Mouse (Mus musculus) neutrophil, adult 5-6 weeks (primary cell): Measurements from ENCODE around the gene Morn4. TPM values are rescaled to one million over a fixed set of nuclear protein-coding genes. Genes with fewer than 3 reads are reported as not detected.

ENCODE experiments used
- ATAC-seq: fragments of 151-379, 151-347 bp; 2 replicates; pipeline ENCODE4 v1.8.0; 2017; ENCODE audit warnings: mild to moderate bottlenecking, moderate TSS enrichment; ENCODE audit not compliant: insufficient number of reproducible peaks, poor library complexity, low FRiP score, severe bottlenecking; ENCODE audit errors: extremely low read depth
- total RNA-seq: library from RNA; stranded (forward); fragments of 200-1000 nt; gene quantifications from 2 replicates; pipeline ENCODE4 v1.2.3, GENCODE M21; 2017

Morn4 gene
- total RNA-seq, result not detected in 2 replicates

- no peak for ATAC-seq
Observed at GRCm38 (mm10) chr19:42086166-42086565, at the start of gene Morn4. Gene Morn4 (minus strand): TSS chr19:42086357.

- no peak for ATAC-seq
Observed at GRCm38 (mm10) chr19:42135070-42135469, 48.9 kb upstream of the Morn4 start.

GRCm38 (mm10) chr19:42131101-42131500, 44.9 kb upstream of the Morn4 start:
- ATAC-seq, result no peak

- ATAC-seq, result no peak
Observed at GRCm38 (mm10) chr19:42130294-42130606, 44.1 kb upstream of the Morn4 start.

GRCm38 (mm10) chr19:42129509-42130293, 43.5 kb upstream of the Morn4 start:
- ATAC-seq, result peak; percentile 24; the same call in 1 of the 2 replicates

- ATAC-seq, result peak; percentile 75
Observed at GRCm38 (mm10) chr19:42128787-42129508, 42.8 kb upstream of the Morn4 start, which contains the start of gene Avpi1. Gene Avpi1 (minus strand): TSS chr19:42129059.

GRCm38 (mm10) chr19:42128052-42128740, 42.0 kb upstream of the Morn4 start:
- ATAC-seq, result no peak

- ATAC-seq, result no peak
Observed at GRCm38 (mm10) chr19:42127024-42127423, 40.9 kb upstream of the Morn4 start.

GRCm38 (mm10) chr19:42126219-42126605, 40.1 kb upstream of the Morn4 start:
- ATAC-seq, result no peak

GRCm38 (mm10) chr19:42125501-42126218, 39.5 kb upstream of the Morn4 start:
- ATAC-seq, result no peak

- no peak for ATAC-seq
Observed at GRCm38 (mm10) chr19:42124684-42125083, 38.5 kb upstream of the Morn4 start.

- no peak for ATAC-seq
Observed at GRCm38 (mm10) chr19:42120451-42120850, 34.3 kb upstream of the Morn4 start.

GRCm38 (mm10) chr19:42118596-42118995, 32.4 kb upstream of the Morn4 start:
- no peak for ATAC-seq

- ATAC-seq, result no peak
Observed at GRCm38 (mm10) chr19:42118142-42118541, 32.0 kb upstream of the Morn4 start.

- no peak for ATAC-seq
Observed at GRCm38 (mm10) chr19:42115783-42116335, 29.7 kb upstream of the Morn4 start.

GRCm38 (mm10) chr19:42104681-42105080, 18.5 kb upstream of the Morn4 start:
- no peak for ATAC-seq

- no peak for ATAC-seq
Observed at GRCm38 (mm10) chr19:42099406-42099805, 13.2 kb upstream of the Morn4 start.

GRCm38 (mm10) chr19:42090637-42091141, 4.5 kb upstream of the Morn4 start:
- no peak for ATAC-seq
